Mouse (Mus musculus) gastrocnemius, postnatal 25 days (tissue): Measurements from ENCODE around the gene Oxct2b. TPM values are rescaled to one million over a fixed set of nuclear protein-coding genes. Genes with fewer than 3 reads are reported as not detected.
"Not testable (repeated sequence)": the region's sequence is repeated elsewhere in the genome, so short reads cannot be mapped to it uniquely, and the experiment has no call there.

Experiments
- DNase-seq: peaks from one replicate; pipeline ENCODE4 v3.0.0; 2022
- total RNA-seq, 2 experiments: library from RNA; stranded (reverse); gene quantifications; 1 replicate in 1 of 2; 2 replicates in 1 of 2; pipeline ENCODE4 v1.2.3; 2021

Oxct2b gene
- total RNA-seq, 2 experiments from 2014 or later, result not detected

- DNase-seq, result not testable (repeated sequence)
These were observed 1.4 kb upstream of the Oxct2b start for GRCm38 (mm10) chr4:123114651-123115050.

GRCm38 (mm10) chr4:123116640-123117039, 574 bp downstream of the Oxct2b start:
- DNase-seq, result not testable (repeated sequence)

- DNase-seq, result no peak
These were observed 5.2 kb downstream of the Oxct2b start for GRCm38 (mm10) chr4:123121286-123121685.

- DNase-seq, result no peak
These were observed 10.6 kb downstream of the Oxct2b start for GRCm38 (mm10) chr4:123126626-123127025.

GRCm38 (mm10) chr4:123127051-123127450, 11.0 kb downstream of the Oxct2b start:
- no peak for DNase-seq

- DNase-seq, result no peak
These were observed 21.5 kb downstream of the Oxct2b start for GRCm38 (mm10) chr4:123137551-123137950.

- DNase-seq, result peak; percentile 82
These were observed 23.6 kb downstream of the Oxct2b start, which contains the start of gene Ppie for GRCm38 (mm10) chr4:123139513-123140154. Gene Ppie (minus strand): TSS chr4:123139951.

GRCm38 (mm10) chr4:123147446-123148150, 31.5 kb downstream of the Oxct2b start:
- DNase-seq, result no peak

- no peak for DNase-seq
These were observed 35.9 kb downstream of the Oxct2b start for GRCm38 (mm10) chr4:123152003-123152402.

- no peak for DNase-seq
These were observed 36.9 kb downstream of the Oxct2b start for GRCm38 (mm10) chr4:123152976-123153375.

GRCm38 (mm10) chr4:123155004-123155403, 38.9 kb downstream of the Oxct2b start:
- DNase-seq, result no peak

GRCm38 (mm10) chr4:123155427-123155826, 39.4 kb downstream of the Oxct2b start:
- DNase-seq, result no peak

- DNase-seq, result no peak
These were observed 39.8 kb downstream of the Oxct2b start for GRCm38 (mm10) chr4:123155840-123156239.

- DNase-seq, result no peak
These were observed 44.5 kb downstream of the Oxct2b start for GRCm38 (mm10) chr4:123160571-123160970.

GRCm38 (mm10) chr4:123161251-123161650, 45.2 kb downstream of the Oxct2b start:
- DNase-seq, result not testable (repeated sequence)

- no peak for DNase-seq
These were observed 46.3 kb downstream of the Oxct2b start for GRCm38 (mm10) chr4:123162305-123162917.

- DNase-seq, result no peak
These were observed 48.1 kb downstream of the Oxct2b start for GRCm38 (mm10) chr4:123164157-123164556.

Other genes with a start within 250 kb of the Oxct2b start
- 10 to 100 TPM; 20.5 to 24.6 TPM for gene Cap1, start 230.2 kb upstream of the Oxct2b start, total RNA-seq
- gene Mfsd2a, start 155.1 kb upstream of the Oxct2b start, total RNA-seq, result under 1 TPM; 0.24 to 0.26 TPM
- under 1 TPM; 0.46 to 0.62 TPM for gene Mycl, start 120.6 kb upstream of the Oxct2b start, total RNA-seq
- gene Trit1, start 99.7 kb upstream of the Oxct2b start, total RNA-seq, result 1 to 10 TPM; 6.7 to 7.6 TPM
- not detected for gene Bmp8b, start 11.1 kb upstream of the Oxct2b start, total RNA-seq
- gene Ppie, start 23.7 kb downstream of the Oxct2b start, total RNA-seq, result 10 to 100 TPM; 16.8 to 17.6 TPM
- under 1 TPM in 1 of 2 experiments, not detected in 1; 0.36 TPM for gene Hpcal4, start 67.0 kb downstream of the Oxct2b start, total RNA-seq
- 10 to 100 TPM; 19.6 to 32.5 TPM for gene Nt5c1a, start 85.2 kb downstream of the Oxct2b start, total RNA-seq
- gene Heyl, start 117.3 kb downstream of the Oxct2b start, total RNA-seq, result 1 to 10 TPM; 6.7 to 7.4 TPM
- gene Pabpc4, start 146.1 kb downstream of the Oxct2b start, total RNA-seq, result 100 to 1,000 TPM; 278 to 325 TPM
- under 1 TPM in 1 of 2 experiments, not detected in 1; 0.16 TPM for gene Oxct2a, start 207.4 kb downstream of the Oxct2b start, total RNA-seq
- gene Bmp8a, start 227.0 kb downstream of the Oxct2b start, total RNA-seq, result under 1 TPM; 0.35 to 0.36 TPM